Mouse (Mus musculus): ENCODE results near the gene Stambp. TPM values are rescaled to one million over a fixed set of nuclear protein-coding genes. Genes with fewer than 3 reads are reported as not detected.

Gene Stambp
- 28.8 and 36.4 TPM in 2 replicates for polyA plus RNA-seq (2012; ENCODE audit: insufficient read depth, insufficient read length, missing spikeins)

DNA sequence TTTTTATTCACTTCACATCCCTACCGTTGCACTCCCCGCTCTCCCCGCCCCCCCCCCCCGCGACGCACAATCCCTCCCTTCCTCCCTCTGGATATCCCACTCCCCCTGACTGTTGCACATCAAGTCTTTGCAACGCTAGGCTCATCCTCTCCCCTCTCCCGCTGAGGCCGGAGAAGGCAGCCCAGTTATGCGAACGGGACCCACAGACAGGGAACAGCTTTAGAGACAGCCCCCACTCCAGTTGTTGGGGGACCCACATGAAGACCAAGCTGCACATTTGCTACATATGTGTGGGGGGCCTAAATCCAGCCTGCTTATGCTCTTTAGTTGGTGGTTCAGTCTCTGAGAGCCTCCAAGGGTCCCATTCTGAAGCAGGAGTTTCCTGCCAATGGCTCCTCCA is at the start of gene Stambp:
TSS of gene Stambp (minus strand) at position 59 of the 400 bp plus-strand sequence.
- peak within 1 kb of the TSS; percentile 16; the same call in 1 of the 2 replicates for H3K27ac ChIP-seq (ENCODE audit: insufficient read depth, low read depth, low read length)
- peak within 1 kb of the TSS; percentile 90 for H3K4me3 ChIP-seq (ENCODE audit: insufficient read depth, low read length)
- peaks cover 7% of the 10 kb centered on the region for H3K4me1 ChIP-seq (ENCODE audit: control insufficient read depth, insufficient read depth, low read length)
- TF ChIP-seq CTCF (IDR thresholded peaks at IDR 0.05; ENCODE audit: low read depth, low read length) (no peak), POLR2A (IDR thresholded peaks at IDR 0.05; ENCODE audit: borderline replicate concordance, low read depth, low read length) (no peak)

DNA sequence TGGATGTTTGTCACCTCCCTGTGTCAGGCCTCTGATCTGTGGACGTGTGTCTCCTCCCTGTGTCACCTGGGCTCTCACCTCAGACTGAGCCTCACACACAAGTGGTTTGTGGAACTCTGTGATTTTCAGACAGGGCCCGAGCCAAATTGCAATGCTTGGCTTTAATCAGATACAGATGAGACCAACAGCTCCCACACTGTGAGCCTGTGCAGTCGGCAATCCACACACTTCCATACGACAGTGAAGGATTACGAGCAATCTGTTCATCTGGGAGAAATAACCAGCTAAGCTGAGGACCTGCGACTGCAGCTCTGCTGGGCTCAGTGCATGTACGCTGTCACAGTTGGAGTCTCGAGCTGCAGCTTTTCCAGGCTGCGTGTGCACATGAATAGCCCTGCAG is 47.4 kb upstream of the Stambp start:
- TF ChIP-seq CTCF (IDR thresholded peaks at IDR 0.05; ENCODE audit: low read depth, low read length) (no peak), POLR2A (IDR thresholded peaks at IDR 0.05; ENCODE audit: borderline replicate concordance, low read depth, low read length) (no peak)
- H3K4me1 ChIP-seq (ENCODE audit: control insufficient read depth, insufficient read depth, low read length): no peaks in the 10 kb centered on the region

DNA sequence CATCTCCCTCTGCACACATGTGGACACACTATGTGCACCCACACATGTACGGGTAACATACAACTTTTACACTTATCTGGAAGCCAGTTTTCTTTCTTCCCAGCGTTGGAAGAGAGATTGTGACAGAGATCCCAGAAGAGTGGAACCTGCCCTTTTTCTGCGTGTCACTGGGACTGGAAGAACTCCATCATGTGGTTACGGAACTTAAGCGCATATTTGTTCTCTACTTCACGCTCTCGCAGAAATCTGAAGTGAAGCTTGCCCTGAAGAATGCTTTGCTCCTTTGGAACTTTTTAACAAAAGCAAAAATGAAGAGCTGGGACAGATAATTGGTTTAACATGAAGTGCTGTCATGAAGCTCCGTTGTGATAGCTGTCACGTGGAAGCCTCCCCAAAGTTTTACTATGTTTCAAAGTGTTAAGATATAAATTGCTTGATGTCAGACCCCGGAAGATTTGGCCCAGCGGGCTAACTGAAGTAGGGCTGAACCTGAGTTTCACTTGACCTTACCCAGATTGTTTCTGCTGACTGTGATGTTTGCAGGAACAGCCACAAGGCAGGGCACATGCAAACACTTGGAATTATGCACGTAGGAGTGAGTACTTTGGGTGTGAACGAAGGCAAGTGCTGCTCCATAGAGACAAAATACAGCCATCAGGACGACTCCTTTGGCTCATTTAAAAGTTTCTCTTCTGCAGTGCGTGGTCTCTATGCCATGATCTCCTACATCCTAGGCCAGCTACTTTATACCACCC is 45.2 kb upstream of the Stambp start:
- no peak overlapping the region for H3K27ac ChIP-seq (ENCODE audit: insufficient read depth, low read depth, low read length)
- no peak overlapping the region for H3K4me3 ChIP-seq (ENCODE audit: insufficient read depth, low read length)
- TF ChIP-seq CTCF (IDR thresholded peaks at IDR 0.05; ENCODE audit: low read depth, low read length): no peak
- TF ChIP-seq POLR2A (IDR thresholded peaks at IDR 0.05; ENCODE audit: borderline replicate concordance, low read depth, low read length): no peak
- H3K4me1 ChIP-seq (ENCODE audit: control insufficient read depth, insufficient read depth, low read length): peaks cover 11% of the 10 kb centered on the region

More for the DNA sequence above, 47.4 kb upstream of the Stambp start:
- H3K4me3 ChIP-seq (ENCODE audit: insufficient read depth, low read length): no peak overlapping the region
- H3K27ac ChIP-seq (ENCODE audit: insufficient read depth, low read depth, low read length): no peak overlapping the region

DNA sequence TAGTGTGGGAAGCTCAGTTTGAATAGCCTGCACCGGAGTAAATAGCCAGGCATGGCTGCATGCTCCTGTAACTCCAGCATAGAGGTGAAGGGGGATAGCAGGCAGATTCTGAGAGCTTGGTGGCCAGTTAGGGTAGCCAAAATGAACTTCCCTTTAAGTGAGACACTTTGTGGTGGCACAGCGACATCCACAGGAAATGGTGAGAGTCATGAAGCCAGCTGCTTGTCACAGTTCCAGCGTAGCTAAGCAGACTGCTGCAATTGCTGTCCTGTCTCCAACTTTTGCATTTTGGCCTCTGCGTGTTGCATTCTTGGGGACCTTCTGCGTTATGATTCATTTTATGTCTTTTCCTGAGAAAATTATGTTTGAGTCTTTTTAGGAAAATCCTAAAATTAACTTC is 44.0 kb upstream of the Stambp start:
- no peak overlapping the region for H3K4me3 ChIP-seq (ENCODE audit: insufficient read depth, low read length)
- peaks cover 13% of the 10 kb centered on the region for H3K4me1 ChIP-seq (ENCODE audit: control insufficient read depth, insufficient read depth, low read length)
- no peak for TF ChIP-seq POLR2A (IDR thresholded peaks at IDR 0.05; ENCODE audit: borderline replicate concordance, low read depth, low read length)
- TF ChIP-seq CTCF (IDR thresholded peaks at IDR 0.05; ENCODE audit: low read depth, low read length): peak; percentile 82
- no peak overlapping the region for H3K27ac ChIP-seq (ENCODE audit: insufficient read depth, low read depth, low read length)

DNA sequence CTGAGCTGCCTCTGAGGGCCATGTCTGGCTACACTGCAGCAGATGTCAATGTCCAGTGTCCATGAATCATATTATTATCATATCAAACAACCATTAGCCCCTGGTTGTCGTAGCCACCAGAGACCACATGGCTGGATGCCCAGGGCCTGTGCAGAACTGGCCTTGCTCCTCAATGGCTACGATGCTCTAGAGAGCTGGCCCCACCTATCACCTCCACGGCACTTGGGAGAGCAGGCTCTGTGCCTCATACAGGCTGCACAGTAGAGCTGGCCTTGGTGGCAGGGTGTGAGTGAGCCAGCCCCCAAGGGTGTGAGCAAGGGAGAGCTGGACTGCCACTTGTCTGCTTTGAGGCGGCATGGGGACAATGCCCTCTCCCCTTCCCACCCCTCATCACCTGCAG is 41.9 kb upstream of the Stambp start:
- no peak overlapping the region for H3K27ac ChIP-seq (ENCODE audit: insufficient read depth, low read depth, low read length)
- peaks cover 13% of the 10 kb centered on the region for H3K4me1 ChIP-seq (ENCODE audit: control insufficient read depth, insufficient read depth, low read length)
- no peak for TF ChIP-seq POLR2A (IDR thresholded peaks at IDR 0.05; ENCODE audit: borderline replicate concordance, low read depth, low read length)
- no peak for TF ChIP-seq CTCF (IDR thresholded peaks at IDR 0.05; ENCODE audit: low read depth, low read length)
- no peak overlapping the region for H3K4me3 ChIP-seq (ENCODE audit: insufficient read depth, low read length)

DNA sequence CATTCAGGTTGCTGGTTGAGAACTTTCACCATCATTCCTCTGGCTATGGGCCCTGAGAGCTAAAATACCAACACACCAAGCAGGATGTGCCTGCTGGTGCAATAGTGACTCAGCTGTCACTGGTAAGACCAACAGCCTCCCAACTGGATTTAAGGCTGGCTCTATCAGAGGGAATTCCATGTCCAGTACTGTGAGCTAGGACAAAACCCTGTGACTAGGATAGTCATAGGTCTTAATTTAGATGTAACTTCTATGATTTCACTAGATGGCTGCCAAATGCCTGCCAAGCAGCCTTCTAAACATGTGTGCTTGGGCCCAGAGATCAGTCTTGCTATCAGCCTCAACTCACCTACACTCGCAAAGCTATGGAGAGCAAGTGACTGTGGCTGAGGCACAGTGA is 40.4 kb upstream of the Stambp start:
- TF ChIP-seq CTCF (IDR thresholded peaks at IDR 0.05; ENCODE audit: low read depth, low read length) (no peak), POLR2A (IDR thresholded peaks at IDR 0.05; ENCODE audit: borderline replicate concordance, low read depth, low read length) (no peak)
- H3K27ac ChIP-seq (ENCODE audit: insufficient read depth, low read depth, low read length): peak overlapping the region; percentile 13

DNA sequence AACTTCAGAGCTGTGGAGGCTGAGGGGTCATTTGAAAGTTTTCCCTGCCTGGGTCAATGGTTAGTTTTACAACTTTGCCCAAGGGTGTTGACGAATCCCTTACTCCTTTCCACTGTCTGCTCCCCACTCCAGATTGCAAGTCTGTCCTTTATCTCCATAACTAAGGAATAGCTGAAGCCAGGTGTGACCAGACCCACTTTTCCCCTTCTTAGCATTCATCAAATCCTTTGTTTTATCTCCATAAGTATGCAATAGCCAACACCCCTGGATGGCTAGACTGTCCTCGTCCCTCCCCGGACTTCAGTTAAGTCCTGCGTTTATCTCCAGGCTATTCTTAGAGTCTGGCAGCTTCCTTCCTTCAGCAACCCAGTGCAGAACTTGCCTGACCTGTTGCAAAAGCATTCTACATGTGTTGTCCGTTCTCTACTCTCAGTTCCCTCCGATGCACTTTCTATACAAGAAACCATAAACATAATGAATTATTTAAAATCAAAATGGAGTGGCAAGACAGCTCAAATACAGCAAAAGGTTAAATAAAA is 27.2 kb upstream of the Stambp start:
- H3K4me3 ChIP-seq (ENCODE audit: insufficient read depth, low read length): peak overlapping the region; percentile 7; the same call in 1 of the 2 replicates
- H3K27ac ChIP-seq (ENCODE audit: insufficient read depth, low read depth, low read length): peak overlapping the region; percentile 69
- TF ChIP-seq CTCF (IDR thresholded peaks at IDR 0.05; ENCODE audit: low read depth, low read length) (no peak), POLR2A (IDR thresholded peaks at IDR 0.05; ENCODE audit: borderline replicate concordance, low read depth, low read length) (no peak)
- peaks cover 22% of the 10 kb centered on the region for H3K4me1 ChIP-seq (ENCODE audit: control insufficient read depth, insufficient read depth, low read length)

More for the DNA sequence above, 40.4 kb upstream of the Stambp start:
- Histone ChIP-seq H3K4me3 (ENCODE audit: insufficient read depth, low read length) (no peak overlapping the region), H3K4me1 (ENCODE audit: control insufficient read depth, insufficient read depth, low read length) (peaks cover 13% of the 10 kb centered on the region)

DNA sequence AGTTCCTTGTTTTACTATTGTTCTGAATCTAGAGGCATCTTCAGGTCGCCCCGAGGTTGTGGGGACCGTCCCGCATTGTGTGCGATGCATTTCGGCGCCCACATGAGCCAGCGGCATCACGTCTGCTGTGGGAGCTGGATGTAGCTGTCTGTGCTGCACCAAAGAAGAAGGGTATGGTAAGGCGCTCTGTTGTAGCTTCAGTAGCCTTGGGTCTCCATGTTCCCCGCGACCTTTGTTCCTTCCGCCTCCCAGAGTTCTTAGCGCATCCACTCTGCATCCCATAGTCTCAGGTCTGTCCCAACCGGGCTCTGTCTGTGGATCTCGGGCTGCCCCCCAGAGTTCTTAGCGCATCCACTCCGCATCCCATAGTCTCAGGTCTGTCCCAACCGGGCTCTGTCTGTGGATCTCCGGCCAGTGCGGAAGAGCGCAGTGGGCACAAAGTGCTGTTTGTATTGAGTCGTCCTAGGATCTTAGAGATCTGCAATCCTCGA is 26.6 kb upstream of the Stambp start:
- H3K4me3 ChIP-seq (ENCODE audit: insufficient read depth, low read length): peak overlapping the region; percentile 30
- H3K4me1 ChIP-seq (ENCODE audit: control insufficient read depth, insufficient read depth, low read length): peaks cover 22% of the 10 kb centered on the region
- peak overlapping the region; percentile 69; the same call in 1 of the 2 replicates for H3K27ac ChIP-seq (ENCODE audit: insufficient read depth, low read depth, low read length)
- no peak for TF ChIP-seq POLR2A (IDR thresholded peaks at IDR 0.05; ENCODE audit: borderline replicate concordance, low read depth, low read length)
- TF ChIP-seq CTCF (IDR thresholded peaks at IDR 0.05; ENCODE audit: low read depth, low read length): no peak

DNA sequence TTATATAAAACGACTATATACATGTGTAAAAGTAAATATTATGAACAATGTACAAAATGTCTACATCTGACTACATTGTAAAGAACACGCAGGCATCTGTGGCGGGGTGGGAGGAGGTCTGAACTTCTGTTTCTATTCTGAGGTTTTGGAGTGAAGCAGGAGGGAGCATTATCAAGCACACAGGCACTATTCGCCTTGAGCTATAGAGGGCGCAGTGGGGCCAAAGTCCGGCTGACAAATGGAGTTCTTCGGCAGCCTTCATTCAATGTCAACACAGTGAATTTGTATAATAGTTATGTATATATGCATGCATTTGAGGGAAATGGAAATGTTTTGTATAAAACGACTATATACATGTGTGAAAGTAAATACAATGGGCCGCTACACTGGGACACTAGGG is 26.1 kb upstream of the Stambp start:
- H3K4me3 ChIP-seq (ENCODE audit: insufficient read depth, low read length): no peak overlapping the region
- TF ChIP-seq CTCF (IDR thresholded peaks at IDR 0.05; ENCODE audit: low read depth, low read length): peak; percentile 76; the same call in 1 of the 2 replicates
- no peak for TF ChIP-seq POLR2A (IDR thresholded peaks at IDR 0.05; ENCODE audit: borderline replicate concordance, low read depth, low read length)

DNA sequence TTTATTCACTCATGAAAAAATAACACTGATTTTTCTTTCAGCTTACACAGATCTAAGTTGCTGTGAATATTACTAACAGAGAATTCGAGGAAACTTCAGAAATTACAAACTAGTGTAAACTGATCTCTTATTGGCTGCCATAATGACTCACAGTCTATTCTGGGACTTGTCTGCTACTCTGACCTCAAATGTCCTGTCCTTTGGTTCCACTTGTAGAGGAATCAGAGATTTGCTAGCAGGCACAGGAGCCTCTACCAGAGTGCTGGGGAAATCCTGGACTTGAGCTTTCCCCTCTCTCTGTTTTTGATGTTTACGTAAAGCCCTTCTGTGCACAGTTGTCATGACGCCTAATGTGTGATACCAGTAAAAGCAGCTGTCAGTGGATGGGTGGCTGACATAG is 25.5 kb upstream of the Stambp start:
- H3K4me3 ChIP-seq (ENCODE audit: insufficient read depth, low read length): no peak overlapping the region
- TF ChIP-seq CTCF (IDR thresholded peaks at IDR 0.05; ENCODE audit: low read depth, low read length) (no peak), POLR2A (IDR thresholded peaks at IDR 0.05; ENCODE audit: borderline replicate concordance, low read depth, low read length) (no peak)
- H3K27ac ChIP-seq (ENCODE audit: insufficient read depth, low read depth, low read length): peak overlapping the region; percentile 62
- H3K4me1 ChIP-seq (ENCODE audit: control insufficient read depth, insufficient read depth, low read length): peaks cover 22% of the 10 kb centered on the region

More for the DNA sequence above, 26.1 kb upstream of the Stambp start:
- peaks cover 22% of the 10 kb centered on the region for H3K4me1 ChIP-seq (ENCODE audit: control insufficient read depth, insufficient read depth, low read length)
- no peak overlapping the region for H3K27ac ChIP-seq (ENCODE audit: insufficient read depth, low read depth, low read length)
